Mouse (Mus musculus) thymus, adult 2 months (tissue): Measurements from ENCODE around the gene Hdac4. TPM values are rescaled to one million over a fixed set of nuclear protein-coding genes. Genes with fewer than 3 reads are reported as not detected.

Experiments used
- DNase-seq: peaks from one replicate; pipeline ENCODE4 v3.0.0; 2021
- H3K27ac ChIP-seq: fragments of 200-500 bp; 2 replicates; pipeline ENCODE4 v1.5.1; 2012; ENCODE audit warnings: low read length, control low read depth; ENCODE audit not compliant: control insufficient read depth, insufficient read depth
- H3K27me3 ChIP-seq: fragments of 200-500 bp; 2 replicates; pipeline ENCODE4 v1.6.1; 2012; ENCODE audit warnings: mild to moderate bottlenecking, low read length, moderate library complexity, mixed read lengths; ENCODE audit not compliant: control insufficient read depth, insufficient read depth
- H3K36me3 ChIP-seq: fragments of 200-500 bp; 2 replicates; pipeline ENCODE4 v1.6.1; 2012; ENCODE audit warnings: mild to moderate bottlenecking, low read length, moderate library complexity; ENCODE audit not compliant: control insufficient read depth, insufficient read depth
- H3K4me1 ChIP-seq: fragments of 200-500 bp; replicated peaks from 2 replicates; pipeline ENCODE4 v1.6.1; 2012; ENCODE audit warnings: low read length; ENCODE audit not compliant: control insufficient read depth, insufficient read depth
- H3K4me3 ChIP-seq: fragments of 200-500 bp; 2 replicates; pipeline ENCODE4 v1.5.1; 2012; ENCODE audit warnings: mild to moderate bottlenecking, low read length, control low read depth, moderate library complexity; ENCODE audit not compliant: control insufficient read depth, insufficient read depth
- CTCF ChIP-seq: fragments of 200-500 bp; IDR thresholded peaks from 2 replicates; pipeline ENCODE4 v1.5.1; 2012; ENCODE audit warnings: mild to moderate bottlenecking, control low read depth, low read length, moderate library complexity, borderline replicate concordance; ENCODE audit not compliant: control insufficient read depth, poor library complexity, insufficient read depth; ENCODE audit errors: extremely low read depth
- POLR2A ChIP-seq: fragments of 200-500 bp; IDR thresholded peaks from 2 replicates; pipeline ENCODE4 v1.6.1; 2012; ENCODE audit warnings: mild to moderate bottlenecking, low read length, control low read depth, moderate library complexity; ENCODE audit not compliant: control insufficient read depth, poor library complexity, insufficient read depth; ENCODE audit errors: extremely low read depth
- WGBS: fragments of 180-500 bp; shearing (Covaris S2); methylation state at CpG from one replicate; pipeline ENCODE4 v1.1.7; 2018; 5-methylcytosine and 5-hydroxymethylcytosine counted together
- polyA plus RNA-seq: library from polyadenylated mRNA; depleted of rRNA; stranded (reverse); fragments of >200 nt; gene quantifications from 2 replicates; pipeline ENCODE4 v1.2.3, GENCODE M21; 2012; rRNA removed

Hdac4 gene
- 33.2 and 45.0 TPM in 2 replicates for polyA plus RNA-seq

DNA sequence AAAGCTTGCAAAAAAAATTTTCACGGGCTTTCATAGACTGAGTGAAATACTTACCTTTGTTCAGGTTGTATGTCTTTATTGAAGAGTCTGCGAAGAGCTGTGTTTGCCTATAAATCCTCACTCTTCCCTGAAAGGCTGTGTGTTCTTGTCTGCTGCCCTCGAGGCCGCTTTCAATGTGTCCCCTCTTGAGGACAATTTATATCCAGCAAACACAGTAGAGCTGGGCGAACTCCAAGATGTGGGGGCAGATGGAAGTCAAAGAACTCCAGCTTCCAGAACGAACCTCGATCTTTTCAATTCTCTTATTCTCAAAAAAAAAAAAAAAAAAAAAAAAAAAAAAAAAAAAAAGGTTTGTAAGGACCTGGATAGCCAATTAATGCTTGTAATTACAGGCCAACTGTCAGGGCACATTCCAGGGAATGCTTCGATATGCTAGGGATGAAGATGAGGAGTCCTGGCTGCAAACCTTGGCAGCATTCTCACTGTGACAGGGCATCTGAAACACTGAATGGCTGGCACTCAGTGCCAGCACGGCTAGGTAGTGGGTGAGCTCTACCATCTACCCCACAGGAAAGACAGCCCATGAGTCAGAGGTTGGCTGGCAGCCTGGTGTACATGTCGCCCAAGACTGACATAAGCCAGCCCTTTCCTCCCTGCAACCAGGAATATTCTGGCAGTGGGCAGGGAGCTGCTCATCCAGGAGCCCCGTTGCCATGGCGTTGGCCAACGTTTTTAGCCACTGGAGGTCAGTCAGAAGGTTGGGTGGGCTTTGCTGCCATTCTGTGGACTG is at the start of gene Hdac4:
TSS of gene Hdac4 (minus strand) at position 340 of the 790 bp plus-strand sequence.
- no peak within 1 kb of the TSS for H3K4me3 ChIP-seq
- DNase-seq, result no peak
- H3K4me1 ChIP-seq, result no peaks in the 10 kb centered on the region
- H3K27me3 ChIP-seq, result no peaks in the 10 kb centered on the region
- no peak within 1 kb of the TSS for H3K27ac ChIP-seq
- no peak for TF ChIP-seq POLR2A
- no peak for TF ChIP-seq CTCF
- no peaks in the 10 kb centered on the region for H3K36me3 ChIP-seq
- WGBS, result 85% methylated on average over 13 of the region's 13 CpGs

DNA sequence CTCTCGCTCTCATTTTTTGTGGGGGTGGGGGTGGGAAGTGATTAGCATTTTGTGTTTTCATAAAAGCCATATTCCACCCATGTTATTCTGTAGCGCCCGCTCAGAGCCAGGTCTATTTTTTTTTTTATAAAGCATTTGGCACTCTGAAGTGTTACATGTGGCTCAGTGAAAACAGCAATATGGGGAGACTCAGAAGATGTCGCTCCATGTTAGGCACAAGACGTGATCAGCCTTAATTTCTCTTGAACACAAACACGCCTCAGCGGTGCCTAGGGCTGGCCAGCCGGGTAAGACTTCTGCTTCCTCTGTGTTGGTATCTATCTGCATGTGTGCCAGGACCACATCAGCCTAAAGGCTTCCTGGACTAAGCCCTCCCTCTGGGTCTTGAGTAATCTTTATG is 48.0 kb upstream of the Hdac4 start:
- Histone ChIP-seq H3K27me3 (no peaks in the 10 kb centered on the region), H3K4me3 (no peak overlapping the region), H3K36me3 (no peaks in the 10 kb centered on the region), H3K4me1 (no peaks in the 10 kb centered on the region), H3K27ac (no peak overlapping the region)
- WGBS, result 92% methylated on average over 8 of the region's 8 CpGs
- no peak for DNase-seq
- TF ChIP-seq CTCF, result no peak
- TF ChIP-seq POLR2A, result no peak

DNA sequence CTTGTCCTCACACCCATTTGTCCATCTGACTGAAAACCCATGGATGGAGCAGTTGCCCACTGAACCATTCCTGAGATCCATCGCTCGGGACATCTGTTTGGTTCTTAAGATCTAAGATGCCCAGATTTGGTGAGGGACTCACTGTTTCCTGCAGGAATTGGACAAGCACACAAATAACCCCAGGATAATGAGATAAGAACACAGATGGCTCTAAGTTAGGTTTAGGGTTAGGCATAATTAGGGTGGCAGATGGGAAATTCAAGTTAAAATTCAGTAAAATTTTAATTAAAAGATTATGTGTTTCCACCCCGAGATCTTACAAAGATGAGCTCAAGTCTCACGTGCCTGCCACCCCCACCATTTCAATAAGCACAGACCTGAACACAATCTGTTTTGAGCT is 44.6 kb upstream of the Hdac4 start:
- Histone ChIP-seq H3K36me3 (no peaks in the 10 kb centered on the region), H3K4me1 (no peaks in the 10 kb centered on the region), H3K4me3 (no peak overlapping the region), H3K27ac (no peak overlapping the region), H3K27me3 (no peaks in the 10 kb centered on the region)
- TF ChIP-seq CTCF, result no peak
- TF ChIP-seq POLR2A, result no peak
- DNase-seq, result no peak
- 96% methylated on average over 4 of the region's 4 CpGs for WGBS

DNA sequence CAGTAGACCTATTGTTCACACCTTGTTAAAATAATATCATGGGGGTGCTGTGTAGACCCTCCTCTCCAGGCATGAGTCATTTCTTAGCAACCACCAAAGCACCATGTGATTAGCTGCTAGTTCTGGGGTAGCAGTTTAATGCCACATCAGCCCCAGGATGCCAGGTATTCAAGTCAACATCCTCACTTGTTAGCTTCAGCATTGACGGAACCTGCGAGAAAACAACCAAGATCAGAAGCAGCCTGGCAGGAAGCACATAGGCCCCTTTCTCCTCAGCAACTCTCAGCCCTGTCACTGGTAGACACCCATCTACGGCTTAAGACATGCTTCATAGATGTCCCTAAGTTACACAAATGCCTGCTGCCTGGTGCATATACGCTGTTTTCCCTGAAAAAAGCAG is 40.1 kb upstream of the Hdac4 start:
- H3K4me3 ChIP-seq, result no peak overlapping the region
- H3K27me3 ChIP-seq, result no peaks in the 10 kb centered on the region
- H3K4me1 ChIP-seq, result no peaks in the 10 kb centered on the region
- 89% methylated on average over 4 of the region's 4 CpGs for WGBS
- DNase-seq, result no peak
- no peaks in the 10 kb centered on the region for H3K36me3 ChIP-seq
- TF ChIP-seq POLR2A (no peak), CTCF (no peak)
- no peak overlapping the region for H3K27ac ChIP-seq

DNA sequence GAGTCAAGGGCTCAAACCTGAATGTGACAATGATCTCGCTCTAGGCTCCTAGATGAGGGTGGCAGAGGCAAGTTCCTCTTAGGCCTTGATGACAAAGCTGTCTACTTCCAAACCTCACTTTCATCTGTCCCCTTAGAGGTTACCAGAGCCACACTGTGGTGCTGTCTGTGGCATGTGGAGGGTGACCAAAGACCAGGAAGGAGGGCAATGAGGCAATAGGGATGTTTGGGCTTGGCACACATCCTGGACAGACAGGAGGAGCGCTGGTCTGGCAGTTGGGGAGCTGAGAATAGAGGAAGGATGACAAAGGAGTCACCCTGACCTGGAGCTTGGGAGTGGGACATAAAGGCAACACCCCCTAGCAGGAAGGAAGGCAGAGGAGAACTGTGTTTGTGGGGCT is 29.8 kb upstream of the Hdac4 start:
- H3K4me3 ChIP-seq, result no peak overlapping the region
- H3K36me3 ChIP-seq, result no peaks in the 10 kb centered on the region
- H3K27me3 ChIP-seq, result no peaks in the 10 kb centered on the region
- no peaks in the 10 kb centered on the region for H3K4me1 ChIP-seq
- TF ChIP-seq POLR2A (no peak), CTCF (no peak)
- WGBS, result 28% methylated on average over 2 of the region's 2 CpGs
- DNase-seq, result no peak
- no peak overlapping the region for H3K27ac ChIP-seq

DNA sequence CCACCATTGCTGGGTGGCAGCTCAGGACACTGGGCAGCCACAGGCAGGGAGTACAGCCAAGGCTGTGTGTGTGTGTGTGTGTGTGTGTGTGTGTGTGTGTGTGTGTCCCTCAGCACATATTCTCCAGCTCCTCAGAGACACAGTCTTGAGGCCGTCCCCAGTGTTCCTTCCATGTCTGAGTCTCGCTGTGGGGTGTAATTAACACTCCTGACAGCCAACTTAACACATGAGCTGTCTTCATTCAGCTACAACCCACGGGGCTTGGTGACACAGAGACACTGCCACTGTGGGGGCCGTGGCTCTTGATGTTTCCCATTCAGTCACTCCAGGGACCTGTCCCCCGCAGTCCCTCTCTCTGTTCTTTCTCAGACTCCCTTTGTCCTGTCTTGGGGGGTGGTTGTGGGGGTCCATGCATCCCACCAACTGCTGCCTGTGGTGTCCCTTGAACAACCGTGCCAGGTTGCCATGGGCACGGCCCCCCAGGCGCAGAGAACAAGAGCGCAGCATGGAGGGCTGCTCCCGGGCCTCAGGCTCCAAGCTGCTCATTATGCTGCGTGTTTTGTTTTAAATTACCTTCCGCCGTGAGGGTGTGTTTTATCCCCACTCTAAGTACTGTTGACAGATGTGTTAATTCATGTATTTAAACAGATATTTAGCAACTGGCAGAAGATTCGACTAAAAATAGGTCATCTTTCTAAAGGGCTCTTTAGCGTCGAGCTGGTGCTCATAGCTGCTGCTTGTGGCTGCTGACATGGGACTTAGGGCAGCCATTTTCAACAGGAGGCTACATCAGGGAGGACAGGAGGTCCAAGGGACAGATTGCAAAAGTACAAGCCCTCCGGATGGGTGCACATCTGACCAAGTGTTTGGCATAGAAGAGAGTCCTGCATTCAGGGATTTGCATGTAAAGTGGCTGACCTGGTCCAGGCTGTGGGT is 28.7 kb upstream of the Hdac4 start:
- no peaks in the 10 kb centered on the region for H3K36me3 ChIP-seq
- no peak overlapping the region for H3K4me3 ChIP-seq
- TF ChIP-seq CTCF (no peak), POLR2A (no peak)
- no peaks in the 10 kb centered on the region for H3K27me3 ChIP-seq
- H3K4me1 ChIP-seq, result no peaks in the 10 kb centered on the region
- H3K27ac ChIP-seq, result no peak overlapping the region
- no peak for DNase-seq
- WGBS, result 88% methylated on average over 17 of the region's 17 CpGs
